Mouse (Mus musculus) telencephalon, adult 2 months (tissue): ENCODE results near the gene Tbc1d25.

Experiments
- DNase-seq: peaks from one replicate; pipeline ENCODE4 v3.0.0-alpha.2; 2011; ENCODE audit warnings: low read depth, low spot score

Gene Tbc1d25

GRCm38 (mm10) chrX:8179646-8180045 is 3.7 kb upstream of the Tbc1d25 start:
- DNase-seq = no peak

- no peak for DNase-seq
Observed at GRCm38 (mm10) chrX:8178871-8179270, 2.9 kb upstream of the Tbc1d25 start.

GRCm38 (mm10) chrX:8175169-8175503 is 845 bp downstream of the Tbc1d25 start:
- no peak for DNase-seq

GRCm38 (mm10) chrX:8167716-8168647 is 8.0 kb downstream of the Tbc1d25 start:
- no peak for DNase-seq

GRCm38 (mm10) chrX:8164471-8164870 is 11.5 kb downstream of the Tbc1d25 start:
- DNase-seq = no peak

GRCm38 (mm10) chrX:8163076-8163475 is 12.9 kb downstream of the Tbc1d25 start:
- DNase-seq = no peak

GRCm38 (mm10) chrX:8145153-8145991 is 30.6 kb downstream of the Tbc1d25 start, which contains the start of gene Rbm3:
Rbm3 (minus strand) TSS chrX:8145880.
- DNase-seq = peak; percentile 69

- DNase-seq = no peak
Observed at GRCm38 (mm10) chrX:8143750-8144149, 32.2 kb downstream of the Tbc1d25 start.

GRCm38 (mm10) chrX:8142948-8143347 is 33.0 kb downstream of the Tbc1d25 start:
- DNase-seq = no peak

- no peak for DNase-seq
Observed at GRCm38 (mm10) chrX:8141058-8141457, 34.9 kb downstream of the Tbc1d25 start.

GRCm38 (mm10) chrX:8140446-8140845 is 35.5 kb downstream of the Tbc1d25 start:
- DNase-seq = no peak

GRCm38 (mm10) chrX:8139480-8139879 is 36.5 kb downstream of the Tbc1d25 start:
- no peak for DNase-seq

GRCm38 (mm10) chrX:8135886-8136285 is 40.1 kb downstream of the Tbc1d25 start:
- DNase-seq = no peak

GRCm38 (mm10) chrX:8132017-8132976 is 43.7 kb downstream of the Tbc1d25 start, which contains the start of gene Wdr13:
Wdr13 (minus strand) TSS chrX:8132892.
- peak; percentile 92 for DNase-seq

- no peak for DNase-seq
Observed at GRCm38 (mm10) chrX:8131393-8131792, 44.6 kb downstream of the Tbc1d25 start.

- DNase-seq = no peak
Observed at GRCm38 (mm10) chrX:8125235-8125634, 50.7 kb downstream of the Tbc1d25 start.

- no peak for DNase-seq
Observed at GRCm38 (mm10) chrX:8123821-8124470, 52.0 kb downstream of the Tbc1d25 start.

GRCm38 (mm10) chrX:8117264-8117663 is 58.7 kb downstream of the Tbc1d25 start:
- DNase-seq = no peak

GRCm38 (mm10) chrX:8115275-8115674 is 60.7 kb downstream of the Tbc1d25 start:
- DNase-seq = no peak

GRCm38 (mm10) chrX:8105019-8105418 is 71.0 kb downstream of the Tbc1d25 start:
- no peak for DNase-seq
